8 mouse cellular contexts compared by ENCODE assay signal in genomic region chr12:86905203-86905602, GRCm38 (mm10). TPM values are rescaled to one million over a fixed set of nuclear protein-coding genes. Genes with fewer than 3 reads are reported as not detected.
DNase-seq lines count a peak whose midpoint lies in the region; ATAC-seq and TF ChIP-seq lines count a peak whose summit lies in the region.

No protein-coding gene starts in this region.

- no peaks in the 10 kb centered on the region; the same call in 1 of the 2 replicates for H3K27me3 ChIP-seq in limb, embryonic 15.5 days

- 12% methylated on average over 4 of the region's 4 CpGs for WGBS in limb, embryonic 15.5 days

- H3K4me3 ChIP-seq in gastrocnemius, adult 2 months = no peak overlapping the region
- H3K4me3 ChIP-seq in limb, embryonic 15.5 days = no peak overlapping the region

- peak; percentile 60 for ATAC-seq in erythroid progenitor cell, adult 5-6 weeks (replicated peaks; ENCODE audit: low FRiP score, poor library complexity, severe bottlenecking)
- ATAC-seq in limb, embryonic 15.5 days (ENCODE audit: insufficient number of reproducible peaks, low FRiP score, low TSS enrichment, low read depth) = no peak

- no peaks in the 10 kb centered on the region for H3K9me3 ChIP-seq in limb, embryonic 15.5 days

- no peaks in the 10 kb centered on the region for H3K36me3 ChIP-seq in limb, embryonic 15.5 days

- peak; percentile 58 for DNase-seq in gastrocnemius, adult 2 months
- no peak for DNase-seq in gastrocnemius, adult 8-10 months (ENCODE audit: low spot score in 2 of 2)
- DNase-seq in A20 (ENCODE audit: low read depth, low spot score) = peak; percentile 57
- peak; percentile 58 for DNase-seq in adipocyte (ENCODE audit: low spot score)
- DNase-seq in spleen, postnatal 10 days (ENCODE audit: low spot score in 2 of 2) = peak; percentile 52 to 75
- DNase-seq in frontal cortex, postnatal 25 days (ENCODE audit: low spot score in 2 of 2) = no peak

- TF ChIP-seq CTCF in gastrocnemius, adult 2 months (IDR thresholded peaks at IDR 0.05) = peak; percentile 90

- no peak overlapping the region for H3K9ac ChIP-seq in limb, embryonic 15.5 days

- peak overlapping the region; percentile 66 for H3K27ac ChIP-seq in gastrocnemius, adult 2 months
- 0 out of 2 replicates have a peak overlapping the region, but pooled peaks have one; percentile 1 for H3K27ac ChIP-seq in limb, embryonic 15.5 days

- H3K4me2 ChIP-seq in limb, embryonic 15.5 days = no peak overlapping the region

- H3K4me1 ChIP-seq in limb, embryonic 15.5 days = peaks cover 28% of the 10 kb centered on the region

- intact Hi-C loops in gastrocnemius, adult 2 months (cut with DNase I) = no loop called here

RNA-seq across cellular contexts. Expression of gene Irf2bpl, which starts 20.6 kb away (rescaled TPM):
- 10 to 100 TPM; 21.5 to 28.2 TPM for total RNA-seq in gastrocnemius, adult 2 months (2021)
- total RNA-seq in gastrocnemius, adult 8-10 months (2022) = 10 to 100 TPM; 21.3 to 27.0 (median 22.9) TPM
- total RNA-seq in erythroid progenitor cell, adult 5-6 weeks (2015; ENCODE audit: low replicate concordance) = 0.72 and 2.5 TPM in 2 replicates
- total RNA-seq in erythroid progenitor cell, adult 5-6 weeks (2017; ENCODE audit: low replicate concordance) = 0.53 and 1.5 TPM in 2 replicates
- polyA plus RNA-seq in limb, embryonic 15.5 days (2015; fragmentation: Nextera tagmentation; extraction: Ambion mirVana) = 36.0 and 38.5 TPM in 2 replicates

RNA-seq across cellular contexts. Expression of gene Cipc, which starts 41.6 kb away (rescaled TPM):
- 10 to 100 TPM; 32.2 to 33.8 TPM for total RNA-seq in gastrocnemius, adult 2 months (2021)
- total RNA-seq in gastrocnemius, adult 8-10 months (2022) = 10 to 100 TPM; 34.5 to 38.7 (median 37.1) TPM
- 8.6 and 9.2 TPM in 2 replicates for total RNA-seq in erythroid progenitor cell, adult 5-6 weeks (2015; ENCODE audit: low replicate concordance)
- total RNA-seq in erythroid progenitor cell, adult 5-6 weeks (2017; ENCODE audit: low replicate concordance) = 5.8 and 16.4 TPM in 2 replicates
- 22.0 and 23.3 TPM in 2 replicates for polyA plus RNA-seq in limb, embryonic 15.5 days (2015; fragmentation: Nextera tagmentation; extraction: Ambion mirVana)

Comparison
In these comparisons a context has a peak if more than half of its experiments do, and no peak if none do; other contexts are left out.
1. DNase-seq: peak in gastrocnemius, adult 2 months (single experiment), A20 (single experiment), adipocyte (single experiment) and spleen, postnatal 10 days (2 of 2); none in gastrocnemius, adult 8-10 months (0 of 2) and frontal cortex, postnatal 25 days (0 of 2).
2. RNA of gene Irf2bpl, which starts 20.6 kb away (total RNA-seq): 21.5 to 28.2 TPM in gastrocnemius, adult 2 months and 21.3 to 27.0 TPM in gastrocnemius, adult 8-10 months; 0.53 to 2.5 TPM in erythroid progenitor cell, adult 5-6 weeks; every median in the first group is over 4 times any median in the second.